Mouse (Mus musculus): ENCODE results near the gene Aire. TPM values are rescaled to one million over a fixed set of nuclear protein-coding genes. Genes with fewer than 3 reads are reported as not detected.
A peak's percentile ranks its signal among the peaks of the same experiment; 100 is the strongest.
"Not testable (repeated sequence)": the region's sequence is repeated elsewhere in the genome, so short reads cannot be mapped to it uniquely, and the experiment has no call there.

The Aire gene
- total RNA-seq, 2 experiments from 2014 or later = 0.28 TPM; not detected in 1

DNA sequence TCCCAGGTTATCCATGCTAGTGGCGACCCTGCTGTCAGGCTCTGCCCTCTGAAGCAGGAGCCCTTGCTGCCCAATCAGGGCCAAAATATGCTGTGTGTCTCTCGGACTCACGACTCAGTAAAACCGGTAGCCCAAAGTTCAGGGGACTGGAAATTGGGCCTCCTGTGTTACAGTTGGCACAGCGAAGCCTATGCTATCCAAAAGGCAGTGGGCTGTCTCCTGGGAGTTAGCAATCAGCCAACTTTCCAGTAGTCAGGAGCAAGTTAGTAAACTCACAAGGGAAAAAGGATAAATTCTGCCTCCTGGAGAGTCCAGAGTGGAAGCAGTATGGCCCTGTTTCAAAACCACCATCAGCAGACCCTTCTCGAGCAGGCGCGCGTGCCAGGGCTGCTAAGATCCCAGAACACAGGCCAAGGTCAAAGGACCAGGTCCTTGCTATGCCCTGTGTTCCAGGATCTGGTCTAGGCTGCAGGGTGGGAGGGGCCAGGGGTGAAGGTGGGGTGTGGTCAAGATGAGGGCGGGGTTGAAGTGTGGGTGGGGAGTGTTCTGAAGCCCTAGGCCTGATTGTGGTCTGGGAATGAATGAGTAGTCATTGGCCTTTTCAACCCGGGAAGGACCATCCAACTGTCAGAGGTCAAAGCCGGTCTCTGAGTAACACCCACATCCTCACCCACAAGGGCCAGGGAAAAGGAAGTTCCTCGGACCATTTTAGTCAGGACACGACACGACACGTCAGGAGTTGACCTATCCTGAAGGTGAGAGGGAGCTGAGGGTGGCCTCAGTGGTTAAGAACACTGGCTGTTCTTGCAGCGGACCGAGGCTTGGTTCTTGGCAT, 30.5 kb downstream of the Aire start:
- intact Hi-C loops (cut with DNase I) = no loop called here
- no peak for DNase-seq (ENCODE audit: extremely low spot score in 1 of 2, low spot score in 2 of 2)

DNA sequence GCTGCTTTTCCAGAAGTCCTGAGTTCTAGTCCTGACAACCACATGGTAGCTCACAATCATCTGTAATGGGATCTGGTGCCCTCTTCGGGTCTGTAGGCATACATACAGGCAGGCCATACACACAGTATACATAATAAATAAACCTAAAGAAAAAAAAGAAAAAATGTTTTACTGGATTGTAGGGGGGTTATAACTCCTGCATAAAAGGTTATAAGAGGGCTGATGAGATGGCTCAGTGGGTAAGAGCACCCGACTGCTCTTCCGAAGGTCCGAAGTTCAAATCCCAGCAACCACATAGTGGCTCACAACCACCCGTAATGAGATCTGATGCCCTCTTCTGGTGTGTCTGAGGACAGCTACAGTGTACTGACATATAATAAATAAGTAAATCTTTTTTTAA, 32.3 kb downstream of the Aire start:
- intact Hi-C loops (cut with DNase I); DNase-seq (ENCODE audit: extremely low spot score in 1 of 2, low spot score in 2 of 2): not testable (repeated sequence)

- DNase-seq (ENCODE audit: extremely low spot score in 1 of 2, low spot score in 2 of 2) = no peak
- intact Hi-C loops (cut with DNase I) = no loop called here
These were observed 33.1 kb downstream of the Aire start for GRCm38 (mm10) chr10:78010335-78010734.

DNA sequence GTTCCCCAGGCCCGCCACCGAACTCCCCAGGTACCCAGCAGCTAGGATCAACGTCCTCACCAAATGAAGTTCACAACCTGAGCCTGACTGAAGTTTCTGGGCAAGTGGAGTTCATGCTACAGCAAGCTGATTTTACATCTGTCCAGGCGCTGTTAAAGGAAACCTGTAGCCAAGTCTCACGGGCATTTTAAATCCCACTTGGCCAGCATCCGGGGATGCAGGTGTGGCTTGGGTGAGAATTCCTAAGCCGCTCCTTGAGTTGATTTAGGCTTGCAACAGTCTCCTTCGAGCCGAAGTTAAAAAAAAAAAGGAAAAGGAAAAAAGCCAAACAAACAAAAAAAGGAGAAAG, 33.5 kb downstream of the Aire start, which contains the start of gene Pfkl:
Gene Pfkl, minus strand, starts transcription at position 139 of the 349 bp plus-strand sequence.
- intact Hi-C loops (cut with DNase I) = no loop called here
- no peak for DNase-seq (ENCODE audit: extremely low spot score in 1 of 2, low spot score in 2 of 2)

DNA sequence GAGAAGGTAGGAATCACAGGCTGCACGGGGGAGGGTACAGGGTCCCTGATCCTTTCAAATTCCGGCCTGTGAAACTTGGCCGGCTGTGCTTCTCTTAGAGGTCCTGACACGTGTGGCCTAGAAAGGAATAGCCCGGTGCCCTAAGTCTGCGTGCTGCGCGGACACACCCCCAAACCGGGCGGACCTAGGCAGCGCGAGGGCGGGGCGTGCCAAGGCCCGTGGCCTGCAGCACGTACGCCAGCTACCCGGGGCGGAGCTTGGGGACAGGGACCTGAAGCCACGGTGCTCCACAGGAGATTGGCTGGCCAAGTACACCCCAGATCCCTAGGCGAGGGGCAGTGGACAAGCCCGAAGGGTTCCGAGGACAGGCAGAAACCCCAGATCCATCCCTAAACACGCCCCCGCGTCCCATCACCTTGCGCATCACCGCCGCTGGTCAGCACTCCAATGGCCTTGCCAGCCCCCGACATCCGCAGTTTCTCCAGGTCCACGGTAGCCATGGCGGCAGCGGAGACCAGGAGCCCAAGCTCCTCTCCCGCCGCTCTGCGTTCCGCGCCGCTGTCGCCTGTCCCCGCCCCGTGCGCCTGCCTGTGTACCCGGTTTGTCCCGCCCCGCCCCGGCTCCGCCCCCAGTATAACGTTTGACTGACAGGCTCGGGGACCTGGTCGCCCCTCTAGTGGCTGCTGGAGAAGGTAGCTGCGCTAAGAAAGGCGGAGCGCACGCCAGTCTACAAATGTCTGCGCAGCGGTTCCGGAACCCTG, 34.0 kb downstream of the Aire start:
- intact Hi-C loops (cut with DNase I) = no loop called here
- peak; percentile 88 to 97 for DNase-seq (ENCODE audit: extremely low spot score in 1 of 2, low spot score in 2 of 2)

- peak in 1 of 2 experiments; percentile 17 for DNase-seq (ENCODE audit: extremely low spot score in 1 of 2, low spot score in 2 of 2)
- intact Hi-C loops (cut with DNase I) = no loop called here
These were observed 35.2 kb downstream of the Aire start for GRCm38 (mm10) chr10:78008169-78008568.

GRCm38 (mm10) chr10:78007203-78007602, 36.2 kb downstream of the Aire start:
- intact Hi-C loops (cut with DNase I) = no loop called here
- DNase-seq (ENCODE audit: extremely low spot score in 1 of 2, low spot score in 2 of 2) = no peak

DNA sequence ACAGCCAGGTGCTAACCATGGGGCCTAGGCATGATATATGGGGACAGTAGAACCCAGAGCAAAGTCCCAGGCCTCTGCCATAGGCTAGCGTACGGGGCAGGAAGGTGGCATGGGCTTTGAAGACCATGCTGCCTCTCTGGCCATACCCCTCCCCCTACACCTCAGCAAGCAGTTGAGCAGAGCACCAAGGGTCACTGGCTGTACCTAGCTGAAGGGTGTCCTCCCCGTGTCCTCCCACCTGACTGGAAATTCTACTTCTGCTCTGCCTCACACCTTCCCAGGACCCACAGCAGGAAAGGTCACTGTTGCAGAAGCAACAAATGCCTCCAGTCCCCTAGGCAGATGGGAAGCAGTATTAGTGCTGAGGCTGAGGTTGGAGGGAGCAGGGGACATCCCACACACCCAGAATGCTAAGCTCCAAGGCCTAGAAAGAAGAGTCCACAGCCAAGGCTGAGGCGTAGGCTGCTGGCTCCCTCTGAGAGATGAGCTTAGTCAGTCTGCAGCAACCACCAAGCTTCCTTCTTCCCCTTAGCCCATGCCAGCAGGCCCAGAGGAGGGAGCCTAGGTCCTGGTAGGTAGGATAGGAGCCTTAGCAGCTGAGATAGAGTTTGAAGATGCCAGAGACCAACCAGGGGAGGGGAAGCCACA, 37.5 kb downstream of the Aire start:
- intact Hi-C loops (cut with DNase I) = no loop called here
- DNase-seq (ENCODE audit: extremely low spot score in 1 of 2, low spot score in 2 of 2) = peak in 1 of 2 experiments; percentile 28

GRCm38 (mm10) chr10:78004479-78005100, 38.8 kb downstream of the Aire start:
- intact Hi-C loops (cut with DNase I) = no loop called here
- peak in 1 of 2 experiments; percentile 29 for DNase-seq (ENCODE audit: extremely low spot score in 1 of 2, low spot score in 2 of 2)

- no peak for DNase-seq (ENCODE audit: extremely low spot score in 1 of 2, low spot score in 2 of 2)
These were observed 41.1 kb downstream of the Aire start for GRCm38 (mm10) chr10:78002316-78002715.

GRCm38 (mm10) chr10:78001796-78002195, 41.6 kb downstream of the Aire start:
- intact Hi-C loops (cut with DNase I) = no loop called here
- peak; percentile 76 to 77 for DNase-seq (ENCODE audit: extremely low spot score in 1 of 2, low spot score in 2 of 2)

More at GRCm38 (mm10) chr10:78002316-78002715, 41.1 kb downstream of the Aire start:
- intact Hi-C loops (cut with DNase I) = no loop called here

GRCm38 (mm10) chr10:78000200-78000599, 43.2 kb downstream of the Aire start:
- intact Hi-C loops (cut with DNase I) = no loop called here
- peak in 1 of 2 experiments; percentile 55 for DNase-seq (ENCODE audit: extremely low spot score in 1 of 2, low spot score in 2 of 2)

- DNase-seq (ENCODE audit: extremely low spot score in 1 of 2, low spot score in 2 of 2) = no peak
- intact Hi-C loops (cut with DNase I) = no loop called here
These were observed 47.8 kb downstream of the Aire start for GRCm38 (mm10) chr10:77995639-77996038.

GRCm38 (mm10) chr10:77985775-77986174, 57.6 kb downstream of the Aire start:
- intact Hi-C loops (cut with DNase I) = no loop called here

DNA sequence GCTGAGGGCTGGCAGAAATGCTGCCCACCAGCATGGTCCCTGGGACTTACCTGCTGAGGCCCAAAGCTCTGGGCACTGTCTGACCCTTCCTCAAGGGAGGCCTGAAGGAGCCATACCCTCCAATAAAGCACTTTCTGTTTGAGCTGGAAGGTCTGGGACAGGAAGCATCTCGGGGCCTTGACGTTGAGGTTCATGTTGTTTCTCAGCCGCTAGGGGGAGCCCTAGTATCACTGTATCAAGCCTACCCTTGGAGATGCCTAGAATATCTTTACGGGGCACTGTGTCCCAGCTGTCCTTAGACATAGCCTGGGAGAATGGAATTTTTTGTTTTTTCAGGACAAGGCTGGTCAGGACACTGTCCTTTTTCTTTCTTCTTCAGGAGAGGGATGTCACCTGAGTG, 58.8 kb downstream of the Aire start:
- peak; percentile 67 to 79 for DNase-seq (ENCODE audit: extremely low spot score in 1 of 2, low spot score in 2 of 2)
- intact Hi-C loops (cut with DNase I) = no loop called here

More at GRCm38 (mm10) chr10:77985775-77986174, 57.6 kb downstream of the Aire start:
- no peak for DNase-seq (ENCODE audit: extremely low spot score in 1 of 2, low spot score in 2 of 2)
